Mouse (Mus musculus): ENCODE data around the gene Bcl2.

DNA sequence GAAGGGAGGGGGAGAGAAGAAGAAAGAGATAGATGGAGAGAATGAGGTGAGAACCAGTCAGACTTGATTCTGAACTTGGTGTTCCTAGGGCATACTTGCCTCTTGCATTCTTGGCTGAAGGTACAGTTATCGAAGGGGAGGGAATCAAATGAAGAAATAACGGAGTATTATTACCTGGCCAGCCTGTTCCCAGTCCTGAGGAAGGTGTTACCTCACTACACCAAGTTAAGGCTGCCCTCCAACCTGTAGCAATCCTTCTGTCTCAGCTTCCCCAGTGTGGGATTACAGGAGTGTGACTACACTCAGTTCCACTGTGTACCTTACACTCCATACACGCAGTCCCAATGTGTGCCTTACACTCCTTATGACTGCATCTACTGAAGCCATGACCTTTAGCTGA lies 151.3 kb downstream of the Bcl2 start:
- TF ChIP-seq POLR2A (IDR thresholded peaks at IDR 0.05; ENCODE audit: low read depth, low read length) (no peak), CTCF (conservative IDR thresholded peaks at IDR 0.05 in 1 of 2, IDR thresholded peaks at IDR 0.05 in 1 of 2; ENCODE audit: low read depth in 2 of 2, low read length in 2 of 2) (no peak), E2F4 (IDR thresholded peaks at IDR 0.05; ENCODE audit: insufficient replicate concordance, low read depth, low read length) (no peak), NELFE (IDR thresholded peaks at IDR 0.05; ENCODE audit: low read depth, low read length) (no peak), EP300 (IDR thresholded peaks at IDR 0.05; ENCODE audit: low read length) (no peak), POLR2AphosphoS2 (IDR thresholded peaks at IDR 0.05; ENCODE audit: low read depth, low read length) (no peak), MAFK (IDR thresholded peaks at IDR 0.05; ENCODE audit: insufficient replicate concordance, low read length) (no peak), CHD2 (IDR thresholded peaks at IDR 0.05; ENCODE audit: low read length) (no peak), MAZ (IDR thresholded peaks at IDR 0.05; ENCODE audit: low read depth, low read length) (no peak), ZMIZ1 (IDR thresholded peaks at IDR 0.05; ENCODE audit: low read depth, low read length) (no peak), JUN (IDR thresholded peaks at IDR 0.05; ENCODE audit: insufficient read depth, low read depth, low read length) (no peak), KAT2A (IDR thresholded peaks at IDR 0.05; ENCODE audit: insufficient replicate concordance, low read length) (no peak)
